Mouse (Mus musculus): ENCODE data around the gene Chst7.

DNA sequence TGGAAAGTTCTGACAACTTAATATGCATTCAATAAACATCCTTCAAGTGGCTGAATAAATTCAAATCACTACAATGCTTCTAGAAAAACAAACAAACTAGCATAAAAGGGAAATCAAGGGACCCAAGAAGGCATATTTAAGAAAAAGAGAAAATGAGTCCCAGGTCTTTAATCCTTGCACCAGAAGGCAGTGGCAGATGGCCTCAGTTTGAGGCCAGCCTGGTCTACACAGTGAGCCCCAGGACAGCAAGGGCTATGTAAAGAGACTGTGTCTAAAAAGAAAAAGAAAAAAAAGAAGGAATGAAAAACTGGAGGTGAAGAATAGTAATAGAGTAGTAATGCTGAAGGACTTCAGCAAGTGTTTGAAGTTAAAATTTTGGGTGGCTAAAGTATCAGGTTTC is 69.6 kb downstream of the Chst7 start:
- no peak for TF ChIP-seq CTCF (IDR thresholded peaks at IDR 0.05; ENCODE audit: control insufficient read depth, insufficient read depth, insufficient read length)
- no peak for TF ChIP-seq FOSL1 (IDR thresholded peaks at IDR 0.05; ENCODE audit: insufficient read depth, low read length, poor library complexity, severe bottlenecking)
- no peak for TF ChIP-seq USF1 (IDR thresholded peaks at IDR 0.05; ENCODE audit: low read depth)
